Mouse (Mus musculus) G1E (cell line): ENCODE data around the gene Ciapin1. TPM values are rescaled to one million over a fixed set of nuclear protein-coding genes. Genes with fewer than 3 reads are reported as not detected.

Experiments
- ATAC-seq: 2 replicates; pipeline ENCODE4 v1.8.0; 2016; ENCODE audit warnings: mild to moderate bottlenecking; ENCODE audit not compliant: insufficient number of reproducible peaks, poor library complexity, low FRiP score, severe bottlenecking; ENCODE audit errors: extremely low read depth
- DNase-seq: peaks from one replicate; pipeline ENCODE4 v3.0.0; 2012; ENCODE audit warnings: low spot score
- H3K27me3 ChIP-seq: 2 replicates; pipeline ENCODE4 v1.6.1; 2012; ENCODE audit warnings: mild to moderate bottlenecking, low read length, inconsistent platforms; ENCODE audit not compliant: insufficient read depth
- H3K36me3 ChIP-seq: replicated peaks from 2 replicates; pipeline ENCODE3; 2012; ENCODE audit warnings: mild to moderate bottlenecking, inconsistent platforms
- H3K4me1 ChIP-seq: 2 replicates; pipeline ENCODE4 v1.6.1; 2012; ENCODE audit warnings: low read depth, low read length, inconsistent platforms, mixed read lengths; ENCODE audit not compliant: insufficient read depth
- H3K4me3 ChIP-seq: 2 replicates; pipeline ENCODE4 v1.5.1; 2012; ENCODE audit warnings: low read depth, mild to moderate bottlenecking, inconsistent platforms, low read length, moderate library complexity, mixed read lengths
- H3K9me3 ChIP-seq: replicated peaks from 2 replicates; pipeline ENCODE4 v1.6.1; 2012; ENCODE audit warnings: inconsistent platforms
- CTCF ChIP-seq: IDR thresholded peaks from 2 replicates; pipeline ENCODE4 v1.5.1; 2012; ENCODE audit warnings: low read depth, low read length, inconsistent platforms, mixed read lengths
- GATA1 ChIP-seq: IDR thresholded peaks from 2 replicates; pipeline ENCODE4 v1.6.1; 2012; ENCODE audit warnings: borderline replicate concordance, low read length, inconsistent platforms, mixed read lengths
- GATA2 ChIP-seq: IDR thresholded peaks from 2 replicates; pipeline ENCODE4 v1.6.1; 2012; ENCODE audit warnings: low read depth, low read length, inconsistent platforms, borderline replicate concordance
- POLR2AphosphoS5 ChIP-seq: IDR thresholded peaks from 2 replicates; pipeline ENCODE4 v1.6.1; 2012; ENCODE audit warnings: low read depth, low read length, inconsistent platforms; ENCODE audit not compliant: insufficient replicate concordance
- TAL1 ChIP-seq: conservative IDR thresholded peaks from 2 replicates; pipeline ENCODE4 v1.6.1; 2012; ENCODE audit warnings: low read depth, low read length, inconsistent platforms, mixed read lengths
- polyA plus RNA-seq: library from polyadenylated mRNA; stranded (reverse); fragments of >175 nt; gene quantifications from 2 replicates; pipeline ENCODE4 v1.2.3, GENCODE M21; 2012
- total RNA-seq, 2 experiments: library from RNA; stranded (forward) in 1 of 2; stranded (reverse) in 1 of 2; fragments of 200-1000 nt in 1 of 2; fragments of >200 nt in 1 of 2; fragmentation: Nextera tagmentation in 1 of 2; gene quantifications; 2 replicates each; pipeline ENCODE4 v1.2.3; 2014 to 2017

Ciapin1 gene
- total and polyA plus RNA-seq, 3 experiments, result 54.0 to 629 (median 75.9) TPM

- H3K27me3 ChIP-seq, result peaks cover 45% of the 10 kb centered on the region
- DNase-seq (no peak), ATAC-seq (no peak)
- no peak overlapping the region for H3K4me3 ChIP-seq
- TF ChIP-seq CTCF (no peak), TAL1 (no peak), GATA1 (no peak), POLR2AphosphoS5 (no peak)
- no peaks in the 10 kb centered on the region for H3K36me3 ChIP-seq
- no peaks in the 10 kb centered on the region for H3K9me3 ChIP-seq
- no peaks in the 10 kb centered on the region for H3K4me1 ChIP-seq
Measured at GRCm38 (mm10) chr8:94773700-94774171, 64.4 kb downstream of the Ciapin1 start.

- TF ChIP-seq GATA1 (no peak), GATA2 (no peak), POLR2AphosphoS5 (no peak), TAL1 (no peak), CTCF (no peak)
Measured at GRCm38 (mm10) chr8:94773048-94773447, 65.1 kb downstream of the Ciapin1 start.

GRCm38 (mm10) chr8:94771941-94772670 is 66.1 kb downstream of the Ciapin1 start, which contains the start of gene Cx3cl1:
Gene Cx3cl1, plus strand, starts transcription at chr8:94772009.
- H3K27me3 ChIP-seq, result peaks cover 40% of the 10 kb centered on the region
- H3K36me3 ChIP-seq, result no peaks in the 10 kb centered on the region
- ATAC-seq (no peak), DNase-seq (no peak)
- H3K9me3 ChIP-seq, result no peaks in the 10 kb centered on the region
- H3K4me1 ChIP-seq, result no peaks in the 10 kb centered on the region
- TF ChIP-seq CTCF (no peak), GATA1 (no peak), POLR2AphosphoS5 (no peak), TAL1 (no peak), GATA2 (no peak)
- H3K4me3 ChIP-seq, result no peak within 1 kb of the TSS

More at GRCm38 (mm10) chr8:94773048-94773447, 65.1 kb downstream of the Ciapin1 start:
- no peak for ATAC-seq
- no peaks in the 10 kb centered on the region for H3K4me1 ChIP-seq
- H3K27me3 ChIP-seq, result peaks cover 43% of the 10 kb centered on the region
- H3K36me3 ChIP-seq, result no peaks in the 10 kb centered on the region
- H3K9me3 ChIP-seq, result no peaks in the 10 kb centered on the region
- no peak overlapping the region for H3K4me3 ChIP-seq
- DNase-seq, result no peak

GRCm38 (mm10) chr8:94770945-94771344 is 67.2 kb downstream of the Ciapin1 start:
- no peak overlapping the region for H3K4me3 ChIP-seq
- H3K36me3 ChIP-seq, result no peaks in the 10 kb centered on the region
- TF ChIP-seq GATA1, result no peak
- no peak for TF ChIP-seq POLR2AphosphoS5
- TF ChIP-seq CTCF, result no peak
- no peak for TF ChIP-seq GATA2
- no peak for TF ChIP-seq TAL1
- ATAC-seq (no peak), DNase-seq (no peak)
- H3K4me1 ChIP-seq, result no peaks in the 10 kb centered on the region
- peaks cover 46% of the 10 kb centered on the region for H3K27me3 ChIP-seq
- H3K9me3 ChIP-seq, result no peaks in the 10 kb centered on the region

Other genes with a start within 250 kb of the Ciapin1 start
- gene Rspry1, start 236.4 kb downstream of the Ciapin1 start, total RNA-seq (2014; fragmentation: Nextera tagmentation), result 136 and 144 TPM in 2 replicates
- gene Rspry1, start 236.4 kb downstream of the Ciapin1 start, total RNA-seq (2017), result 114 and 123 TPM in 2 replicates
- gene Rspry1, start 236.4 kb downstream of the Ciapin1 start, polyA plus RNA-seq, result 12.0 and 14.9 TPM in 2 replicates
- 53.3 and 65.7 TPM in 2 replicates for gene Fam192a, start 236.4 kb downstream of the Ciapin1 start, total RNA-seq (2014; fragmentation: Nextera tagmentation)
- gene Fam192a, start 236.4 kb downstream of the Ciapin1 start, total RNA-seq (2017), result 81.1 and 103 TPM in 2 replicates
- gene Fam192a, start 236.4 kb downstream of the Ciapin1 start, polyA plus RNA-seq, result 103 and 122 TPM in 2 replicates
- gene Arl2bp, start 171.8 kb downstream of the Ciapin1 start, total RNA-seq (2014; fragmentation: Nextera tagmentation), result 93.0 and 123 TPM in 2 replicates
- gene Arl2bp, start 171.8 kb downstream of the Ciapin1 start, total RNA-seq (2017), result 156 and 180 TPM in 2 replicates
- gene Arl2bp, start 171.8 kb downstream of the Ciapin1 start, polyA plus RNA-seq, result 71.6 and 104 TPM in 2 replicates
- not detected in 2 replicates for gene Pllp, start 142.1 kb downstream of the Ciapin1 start, total RNA-seq (2014; fragmentation: Nextera tagmentation)
- gene Pllp, start 142.1 kb downstream of the Ciapin1 start, total RNA-seq (2017), result 0.12 and 0.22 TPM in 2 replicates
- gene Pllp, start 142.1 kb downstream of the Ciapin1 start, polyA plus RNA-seq, result not detected in 2 replicates
- not detected in 2 replicates for gene Ccl22, start 92.8 kb downstream of the Ciapin1 start, total RNA-seq (2014; fragmentation: Nextera tagmentation)
- 0.22 TPM in 1 of 2 replicates, not detected in the other for gene Ccl22, start 92.8 kb downstream of the Ciapin1 start, total RNA-seq (2017)
- gene Ccl22, start 92.8 kb downstream of the Ciapin1 start, polyA plus RNA-seq, result 0.02 TPM in 1 of 2 replicates, not detected in the other
- gene Cx3cl1, start 66.3 kb downstream of the Ciapin1 start, total RNA-seq (2014; fragmentation: Nextera tagmentation), result not detected in 2 replicates
- gene Cx3cl1, start 66.3 kb downstream of the Ciapin1 start, total RNA-seq (2017), result 0.06 and 0.38 TPM in 2 replicates
- not detected in 2 replicates for gene Cx3cl1, start 66.3 kb downstream of the Ciapin1 start, polyA plus RNA-seq
- not detected in 2 replicates for gene Ccl17, start 27.9 kb downstream of the Ciapin1 start, total RNA-seq (2014; fragmentation: Nextera tagmentation)
- not detected in 2 replicates for gene Ccl17, start 27.9 kb downstream of the Ciapin1 start, total RNA-seq (2017)
- gene Ccl17, start 27.9 kb downstream of the Ciapin1 start, polyA plus RNA-seq, result not detected in 2 replicates
- 60.7 and 68.8 TPM in 2 replicates for gene Coq9, start within 50 bp of the Ciapin1 start, total RNA-seq (2014; fragmentation: Nextera tagmentation)
- 38.2 and 49.3 TPM in 2 replicates for gene Coq9, start within 50 bp of the Ciapin1 start, total RNA-seq (2017)
- 109 and 133 TPM in 2 replicates for gene Coq9, start within 50 bp of the Ciapin1 start, polyA plus RNA-seq
- 92.6 and 95.8 TPM in 2 replicates for gene Polr2c, start 19.1 kb upstream of the Ciapin1 start, total RNA-seq (2014; fragmentation: Nextera tagmentation)
- 65.5 and 66.1 TPM in 2 replicates for gene Polr2c, start 19.1 kb upstream of the Ciapin1 start, total RNA-seq (2017)
- gene Polr2c, start 19.1 kb upstream of the Ciapin1 start, polyA plus RNA-seq, result 18.5 and 33.8 TPM in 2 replicates
- 0.53 and 3.7 TPM in 2 replicates for gene Dok4, start 38.0 kb upstream of the Ciapin1 start, total RNA-seq (2014; fragmentation: Nextera tagmentation)
- gene Dok4, start 38.0 kb upstream of the Ciapin1 start, total RNA-seq (2017), result 0.93 and 1.2 TPM in 2 replicates
- gene Dok4, start 38.0 kb upstream of the Ciapin1 start, polyA plus RNA-seq, result 0.51 and 0.72 TPM in 2 replicates
- gene Ccdc102a, start 79.7 kb upstream of the Ciapin1 start, total RNA-seq (2014; fragmentation: Nextera tagmentation), result 5.5 and 7.7 TPM in 2 replicates
- gene Ccdc102a, start 79.7 kb upstream of the Ciapin1 start, total RNA-seq (2017), result 3.3 and 4.5 TPM in 2 replicates
- 20.5 and 26.3 TPM in 2 replicates for gene Ccdc102a, start 79.7 kb upstream of the Ciapin1 start, polyA plus RNA-seq
- 3.2 and 6.4 TPM in 2 replicates for gene Adgrg5, start 85.3 kb upstream of the Ciapin1 start, total RNA-seq (2014; fragmentation: Nextera tagmentation)
- gene Adgrg5, start 85.3 kb upstream of the Ciapin1 start, total RNA-seq (2017), result 0.76 and 0.87 TPM in 2 replicates
- gene Adgrg5, start 85.3 kb upstream of the Ciapin1 start, polyA plus RNA-seq, result 1.9 and 2.9 TPM in 2 replicates
- 339 and 345 TPM in 2 replicates for gene Adgrg1, start 136.4 kb upstream of the Ciapin1 start, total RNA-seq (2014; fragmentation: Nextera tagmentation)
- 54.0 and 57.7 TPM in 2 replicates for gene Adgrg1, start 136.4 kb upstream of the Ciapin1 start, total RNA-seq (2017)
- gene Adgrg1, start 136.4 kb upstream of the Ciapin1 start, polyA plus RNA-seq, result 211 and 229 TPM in 2 replicates
- not detected in 2 replicates for gene Adgrg3, start 179.3 kb upstream of the Ciapin1 start, total RNA-seq (2014; fragmentation: Nextera tagmentation)
- 0.17 and 0.49 TPM in 2 replicates for gene Adgrg3, start 179.3 kb upstream of the Ciapin1 start, total RNA-seq (2017)
- 0.10 and 0.12 TPM in 2 replicates for gene Adgrg3, start 179.3 kb upstream of the Ciapin1 start, polyA plus RNA-seq
- not detected in 2 replicates for gene Drc7, start 216.7 kb upstream of the Ciapin1 start, total RNA-seq (2014; fragmentation: Nextera tagmentation)
- gene Drc7, start 216.7 kb upstream of the Ciapin1 start, total RNA-seq (2017), result 0.05 TPM in 1 of 2 replicates, not detected in the other
- gene Drc7, start 216.7 kb upstream of the Ciapin1 start, polyA plus RNA-seq, result 0.02 TPM in 1 of 2 replicates, not detected in the other
- gene Katnb1, start 242.8 kb upstream of the Ciapin1 start, total RNA-seq (2014; fragmentation: Nextera tagmentation), result 3.7 and 4.3 TPM in 2 replicates
- gene Katnb1, start 242.8 kb upstream of the Ciapin1 start, total RNA-seq (2017), result 14.3 and 18.1 TPM in 2 replicates
- 31.7 and 40.0 TPM in 2 replicates for gene Katnb1, start 242.8 kb upstream of the Ciapin1 start, polyA plus RNA-seq